Mouse (Mus musculus) myocyte (in vitro differentiated cells): ENCODE measurements around the gene Carnmt1.

Experiments used
- E2F4 ChIP-seq: IDR thresholded peaks from one replicate; pipeline ENCODE4 v1.6.1; 2011; ENCODE audit warnings: mild to moderate bottlenecking, control low read depth, moderate library complexity; ENCODE audit not compliant: insufficient read depth
- MAX ChIP-seq: IDR thresholded peaks from one replicate; pipeline ENCODE4 v1.6.1; 2011; ENCODE audit warnings: low read depth, mild to moderate bottlenecking, control low read depth
- MYOD1 ChIP-seq, 3 experiments: IDR thresholded peaks; one replicate each; pipeline ENCODE4 v1.6.1; 2011; ENCODE audit warnings: control low read depth in 2 of 3, low read depth in 2 of 3, mild to moderate bottlenecking in 2 of 3, moderate library complexity in 1 of 3; ENCODE audit not compliant: insufficient read length in 2 of 3, control insufficient read depth in 1 of 3
- MYOG ChIP-seq, 3 experiments: IDR thresholded peaks; one replicate each; pipeline ENCODE4 v1.6.1; 2011; ENCODE audit warnings: control low read depth in 2 of 3, low read depth in 2 of 3, mild to moderate bottlenecking in 2 of 3; ENCODE audit not compliant: insufficient read length in 2 of 3, control insufficient read depth in 1 of 3, insufficient read depth in 1 of 3
- POLR2A ChIP-seq: IDR thresholded peaks from one replicate; pipeline ENCODE4 v1.6.1; 2011; ENCODE audit warnings: low read depth, mild to moderate bottlenecking, control low read depth, moderate library complexity; ENCODE audit not compliant: insufficient read length
- POLR2AphosphoS2 ChIP-seq: IDR thresholded peaks from one replicate; pipeline ENCODE4 v1.6.1; 2011; ENCODE audit warnings: low read depth, control low read depth; ENCODE audit not compliant: insufficient read length
- USF1 ChIP-seq: IDR thresholded peaks from one replicate; pipeline ENCODE4 v1.6.1; 2011; ENCODE audit warnings: low read depth, mild to moderate bottlenecking, control low read depth, moderate library complexity

GRCm38 (mm10) chr19:18671056-18671741, 635 bp downstream of the Carnmt1 start:
- TF ChIP-seq MAX (no peak), POLR2A (no peak), MYOG (IDR thresholded peaks at IDR 0.05; ENCODE audit: control insufficient read depth in 1 of 3, insufficient read depth in 1 of 3, insufficient read length in 2 of 3, low read depth in 2 of 3) (no peak), USF1 (no peak), MYOD1 (IDR thresholded peaks at IDR 0.05; ENCODE audit: control insufficient read depth in 1 of 3, insufficient read length in 2 of 3, low read depth in 2 of 3) (no peak), POLR2AphosphoS2 (no peak), E2F4 (no peak)
